Mouse (Mus musculus) T-helper 2 cell (primary cell): Measurements from ENCODE around the gene Sly.
"Not testable (repeated sequence)": the region's sequence is repeated elsewhere in the genome, so short reads cannot be mapped to it uniquely, and the experiment has no call there.

ENCODE experiments used
- in situ Hi-C: fragments of 300-600 bp; cut with MboI, MseI; formaldehyde crosslinking; loops from one replicate; pipeline ENCODE4 v1.15.1; 2025; ENCODE audit warnings: high pct_unique_total_duplicates

The Sly gene

DNA sequence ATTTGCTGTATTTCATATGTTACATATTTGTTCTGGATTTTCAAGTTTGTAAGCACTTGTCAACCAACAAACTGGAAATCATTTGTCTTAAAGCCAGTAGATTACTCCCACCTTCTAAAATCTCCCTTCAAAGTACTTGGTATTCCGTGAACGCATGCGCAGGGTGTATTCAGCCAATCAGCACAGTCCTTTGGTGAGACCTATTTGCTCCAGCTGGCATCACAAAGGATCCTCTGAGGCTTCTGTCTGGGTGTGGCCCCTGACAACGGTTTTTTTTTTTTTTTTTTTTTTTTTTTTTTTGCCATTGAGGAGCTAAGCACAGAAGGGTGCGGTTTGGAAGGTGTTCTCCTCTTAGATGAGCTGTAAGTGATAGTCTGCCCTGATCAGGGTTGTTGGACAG is at the start of gene Sly:
Gene Sly, plus strand, starts transcription at position 301 of the 400 bp plus-strand sequence.
- in situ Hi-C loops: not testable (repeated sequence)
